Mouse (Mus musculus): ENCODE measurements around the gene Htatsf1.

DNA sequence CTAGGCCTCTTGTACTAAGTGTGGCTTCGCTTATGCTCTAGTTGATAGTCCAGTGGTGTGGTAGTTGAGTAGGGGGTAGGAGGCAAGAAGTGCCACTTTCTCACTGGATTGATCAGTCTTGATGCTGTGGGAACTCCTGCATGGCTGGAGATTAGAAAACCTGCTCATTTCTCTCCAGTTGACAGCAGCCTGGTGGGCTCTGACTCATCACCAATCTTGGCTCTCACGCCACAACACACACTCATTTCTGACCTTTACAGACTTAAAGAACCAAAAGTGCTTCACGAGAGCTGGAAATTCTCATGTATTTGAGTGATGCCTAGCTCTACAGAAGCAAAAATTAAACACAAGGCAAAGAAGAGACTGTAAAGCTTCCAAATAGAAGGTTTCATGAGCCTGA, 53.6 kb downstream of the Htatsf1 start:
- TF ChIP-seq GATA1 (IDR thresholded peaks at IDR 0.05; ENCODE audit: borderline replicate concordance, low read length), result no peak
- no peak for TF ChIP-seq CTCF (IDR thresholded peaks at IDR 0.05; ENCODE audit: low read depth, low read length)

Measured in G1E (cell line).